Mouse (Mus musculus) myocyte (in vitro differentiated cells): ENCODE measurements around the gene Ppp1r21. TPM values are rescaled to one million over a fixed set of nuclear protein-coding genes. Genes with fewer than 3 reads are reported as not detected.

Source experiments
- H3K27me3 ChIP-seq: one replicate; pipeline ENCODE4 v1.6.1; 2011; ENCODE audit not compliant: control insufficient read depth, insufficient read depth, insufficient read length
- H3K36me3 ChIP-seq: one replicate; pipeline ENCODE4 v1.6.1; 2011; ENCODE audit not compliant: control insufficient read depth, insufficient read depth
- H3K4me2 ChIP-seq: one replicate; pipeline ENCODE4 v1.6.1; 2011; ENCODE audit warnings: low read depth, control low read depth
- H3K4me3 ChIP-seq: one replicate; pipeline ENCODE4 v1.5.1; 2011; ENCODE audit warnings: mild to moderate bottlenecking, control low read depth, moderate library complexity
- H3K79me2 ChIP-seq: one replicate; pipeline ENCODE4 v1.6.1; 2011; ENCODE audit not compliant: control insufficient read depth, insufficient read depth
- H3ac ChIP-seq: one replicate; pipeline ENCODE4 v1.6.1; 2011; ENCODE audit not compliant: control insufficient read depth, insufficient read length
- CEBPB ChIP-seq: IDR thresholded peaks from 2 replicates; pipeline ENCODE4 v1.6.1; 2011; ENCODE audit warnings: mild to moderate bottlenecking, moderate library complexity; ENCODE audit not compliant: poor library complexity, insufficient read depth, severe bottlenecking
- E2F4 ChIP-seq: IDR thresholded peaks from one replicate; pipeline ENCODE4 v1.6.1; 2011; ENCODE audit warnings: mild to moderate bottlenecking, control low read depth, moderate library complexity; ENCODE audit not compliant: insufficient read depth
- MAX ChIP-seq: IDR thresholded peaks from one replicate; pipeline ENCODE4 v1.6.1; 2011; ENCODE audit warnings: low read depth, mild to moderate bottlenecking, control low read depth
- MYOD1 ChIP-seq, 3 experiments: IDR thresholded peaks; one replicate each; pipeline ENCODE4 v1.6.1; 2011; ENCODE audit warnings: control low read depth in 2 of 3, low read depth in 2 of 3, mild to moderate bottlenecking in 2 of 3, moderate library complexity in 1 of 3; ENCODE audit not compliant: insufficient read length in 2 of 3, control insufficient read depth in 1 of 3
- MYOG ChIP-seq, 3 experiments: IDR thresholded peaks; one replicate each; pipeline ENCODE4 v1.6.1; 2011; ENCODE audit warnings: control low read depth in 2 of 3, low read depth in 2 of 3, mild to moderate bottlenecking in 2 of 3; ENCODE audit not compliant: insufficient read length in 2 of 3, control insufficient read depth in 1 of 3, insufficient read depth in 1 of 3
- POLR2A ChIP-seq: IDR thresholded peaks from one replicate; pipeline ENCODE4 v1.6.1; 2011; ENCODE audit warnings: low read depth, mild to moderate bottlenecking, control low read depth, moderate library complexity; ENCODE audit not compliant: insufficient read length
- POLR2AphosphoS2 ChIP-seq: IDR thresholded peaks from one replicate; pipeline ENCODE4 v1.6.1; 2011; ENCODE audit warnings: low read depth, control low read depth; ENCODE audit not compliant: insufficient read length
- REST ChIP-seq: IDR thresholded peaks from one replicate; pipeline ENCODE4 v1.6.1; 2011; ENCODE audit warnings: mild to moderate bottlenecking, control low read depth, moderate library complexity; ENCODE audit not compliant: insufficient read depth, insufficient read length
- SRF ChIP-seq: IDR thresholded peaks from one replicate; pipeline ENCODE4 v1.6.1; 2011; ENCODE audit warnings: low read depth; ENCODE audit not compliant: control insufficient read depth, insufficient read length
- TCF12 ChIP-seq: IDR thresholded peaks from one replicate; pipeline ENCODE4 v1.6.1; 2011; ENCODE audit warnings: mild to moderate bottlenecking, control low read depth; ENCODE audit not compliant: poor library complexity, insufficient read depth, severe bottlenecking
- TCF3 ChIP-seq: IDR thresholded peaks from one replicate; pipeline ENCODE4 v1.6.1; 2011; ENCODE audit warnings: low read depth, control low read depth; ENCODE audit not compliant: insufficient read length
- USF1 ChIP-seq: IDR thresholded peaks from one replicate; pipeline ENCODE4 v1.6.1; 2011; ENCODE audit warnings: low read depth, mild to moderate bottlenecking, control low read depth, moderate library complexity
- polyA plus RNA-seq: library from polyadenylated mRNA; unstranded; fragments of >200 nt; fragmentation: generic; extraction: Trizol; gene quantifications from one replicate; pipeline ENCODE4 v1.2.1, GENCODE M21; 2012; ENCODE audit warnings: missing spikeins

The Ppp1r21 gene
- polyA plus RNA-seq, 1 experiment = 11.5 TPM

DNA sequence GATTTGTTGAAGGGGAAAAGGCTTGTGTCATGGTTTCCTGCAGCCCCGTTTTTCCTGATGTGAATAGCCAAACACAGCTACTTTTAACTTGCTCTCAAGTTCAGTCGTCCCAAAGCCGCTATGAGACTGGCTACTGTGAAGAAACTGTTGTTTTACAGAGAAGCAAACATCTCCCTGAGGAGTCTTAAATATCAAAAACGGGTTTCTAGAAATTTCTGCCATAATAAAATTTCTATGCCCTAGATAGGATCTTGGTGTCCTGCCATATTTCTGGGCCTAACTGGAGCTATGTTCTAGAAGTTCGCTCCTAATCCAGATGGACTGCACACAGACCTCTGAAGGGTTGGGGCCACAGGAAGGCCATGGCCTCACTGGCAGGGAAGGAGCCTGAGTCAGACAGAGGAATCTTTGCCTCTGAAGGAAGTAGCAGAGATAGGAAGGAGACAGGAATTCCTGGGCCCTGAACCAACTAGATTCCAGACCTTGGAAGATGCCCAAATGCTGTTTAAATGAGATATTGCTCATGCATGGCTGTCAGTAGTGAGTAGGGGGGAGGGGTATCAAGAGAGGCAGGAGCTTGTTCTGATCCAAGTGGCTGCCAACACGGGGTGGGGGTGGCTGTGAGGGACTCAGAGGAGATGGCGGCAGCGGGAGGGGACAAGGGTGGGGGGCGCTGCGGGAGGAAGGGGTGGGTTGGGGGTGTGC, 98.9 kb downstream of the Ppp1r21 start:
- Histone ChIP-seq H3K36me3 (no peaks in the 10 kb centered on the region), H3K4me2 (peak overlapping the region; percentile 87), H3K27me3 (no peaks in the 10 kb centered on the region), H3ac (no peak overlapping the region), H3K79me2 (peaks cover 79% of the 10 kb centered on the region), H3K4me3 (peak overlapping the region; percentile 16)
- TF ChIP-seq CEBPB (no peak), USF1 (no peak)

DNA sequence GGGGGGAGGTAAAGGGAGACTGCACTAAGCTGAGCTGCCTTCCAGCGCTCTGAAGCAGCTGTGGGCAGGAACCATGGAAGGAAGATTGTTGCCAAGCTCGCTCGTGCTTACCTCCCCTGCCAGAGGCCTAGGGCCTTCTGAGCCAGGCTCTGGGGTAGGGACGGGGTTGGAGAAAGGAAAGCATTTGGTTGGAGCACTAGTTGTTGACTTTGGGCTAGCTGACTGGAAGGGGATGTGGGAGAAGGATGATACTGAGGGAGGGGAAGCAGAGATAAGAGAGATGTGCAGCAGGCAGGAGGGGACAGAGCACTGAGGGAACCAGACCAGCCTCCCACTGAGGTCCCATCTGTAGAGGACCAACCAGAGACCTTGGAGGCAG, 99.5 kb downstream of the Ppp1r21 start:
- peak overlapping the region; percentile 16 for H3K4me3 ChIP-seq
- peaks cover 80% of the 10 kb centered on the region for H3K79me2 ChIP-seq
- no peaks in the 10 kb centered on the region for H3K27me3 ChIP-seq
- TF ChIP-seq MYOG (IDR thresholded peaks at IDR 0.05; ENCODE audit: control insufficient read depth in 1 of 3, insufficient read depth in 1 of 3, insufficient read length in 2 of 3, low read depth in 2 of 3) (peak in 1 of 3 experiments; percentile 58), E2F4 (no peak), POLR2A (peak; percentile 10)
- no peak overlapping the region for H3ac ChIP-seq
- H3K4me2 ChIP-seq = peak overlapping the region; percentile 87
- no peaks in the 10 kb centered on the region for H3K36me3 ChIP-seq

DNA sequence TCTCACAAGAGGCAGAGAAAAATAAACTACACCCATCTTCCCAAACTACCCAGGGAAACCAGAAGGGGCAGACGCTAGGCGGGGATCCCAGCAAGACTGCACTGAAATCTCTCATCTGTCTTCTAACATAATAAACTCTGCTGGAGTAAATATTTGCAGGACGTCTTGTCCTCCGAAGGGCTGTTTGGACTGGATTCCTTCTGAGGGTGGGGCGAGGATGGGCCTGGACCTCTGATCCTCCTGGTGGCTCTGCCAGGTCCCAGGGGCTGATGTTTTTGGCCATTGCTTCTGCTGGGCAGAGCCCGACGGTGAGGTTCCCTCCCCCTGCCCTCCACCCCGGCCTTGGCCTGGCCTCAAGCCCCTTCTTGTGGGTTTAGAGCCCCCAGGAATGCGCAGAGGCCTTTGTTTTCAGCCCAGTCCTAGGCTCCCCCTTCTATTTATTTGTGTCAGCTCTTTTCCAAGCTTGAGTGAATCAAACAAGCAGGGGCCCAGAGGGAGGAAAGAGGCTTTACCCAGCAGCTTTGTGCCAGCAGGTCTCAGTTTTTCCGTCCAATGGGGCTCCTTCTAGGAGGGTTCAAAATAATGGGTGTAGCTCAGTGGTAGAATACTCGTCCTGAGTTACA, 100.1 kb downstream of the Ppp1r21 start:
- H3ac ChIP-seq = no peak overlapping the region
- H3K79me2 ChIP-seq = peaks cover 81% of the 10 kb centered on the region
- TF ChIP-seq MYOG (IDR thresholded peaks at IDR 0.05; ENCODE audit: control insufficient read depth in 1 of 3, insufficient read depth in 1 of 3, insufficient read length in 2 of 3, low read depth in 2 of 3) (peak in 1 of 3 experiments; percentile 14), MYOD1 (IDR thresholded peaks at IDR 0.05; ENCODE audit: control insufficient read depth in 1 of 3, insufficient read length in 2 of 3, low read depth in 2 of 3) (no peak), POLR2A (no peak), MAX (no peak)
- peak overlapping the region; percentile 16 for H3K4me3 ChIP-seq
- H3K36me3 ChIP-seq = no peaks in the 10 kb centered on the region
- no peaks in the 10 kb centered on the region for H3K27me3 ChIP-seq
- H3K4me2 ChIP-seq = peak overlapping the region; percentile 87

DNA sequence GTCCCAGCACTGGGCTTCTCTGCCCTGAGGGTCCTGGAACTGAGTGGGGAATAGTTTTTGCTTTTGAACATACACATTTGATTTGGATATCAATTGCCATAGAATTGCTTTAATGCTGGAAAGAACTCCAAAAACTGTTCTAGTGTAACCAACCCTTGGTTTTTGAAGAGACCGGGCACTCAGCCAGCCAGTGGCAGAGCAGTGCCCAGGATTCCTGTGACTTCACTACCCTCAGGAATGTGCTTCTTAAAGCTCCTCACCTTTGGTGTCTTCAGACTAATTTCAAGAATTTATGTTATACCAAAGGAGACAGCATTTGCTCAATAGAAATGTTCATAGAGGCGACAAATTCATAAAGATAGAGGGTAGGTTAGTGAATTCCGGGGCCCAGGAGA, 100.6 kb downstream of the Ppp1r21 start:
- Histone ChIP-seq H3K4me3 (peak overlapping the region; percentile 16), H3K27me3 (no peaks in the 10 kb centered on the region), H3K4me2 (peak overlapping the region; percentile 87), H3ac (no peak overlapping the region), H3K36me3 (no peaks in the 10 kb centered on the region), H3K79me2 (peaks cover 83% of the 10 kb centered on the region)
- TF ChIP-seq TCF12 (no peak), SRF (no peak), POLR2AphosphoS2 (no peak), USF1 (no peak), CEBPB (no peak)

DNA sequence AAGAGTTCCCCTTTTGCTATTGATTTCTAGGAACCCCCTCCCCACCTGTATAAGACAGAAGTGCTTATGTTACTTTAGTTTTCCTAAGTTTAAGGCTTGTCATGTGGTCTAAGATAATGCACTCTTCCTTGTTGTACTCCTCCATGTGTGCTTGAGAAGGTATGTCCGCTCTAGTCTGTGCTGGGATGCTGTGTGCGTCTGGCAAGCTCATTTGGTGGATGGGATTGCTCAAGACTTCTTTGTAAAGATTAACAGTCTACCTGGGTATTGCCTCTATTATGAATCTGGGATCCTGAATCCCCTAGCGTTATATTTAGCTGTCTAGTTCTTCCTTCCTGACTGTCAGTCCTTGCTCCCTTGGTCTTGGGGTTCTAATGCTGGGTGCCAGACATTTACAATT, 102.7 kb downstream of the Ppp1r21 start:
- Histone ChIP-seq H3ac (no peak overlapping the region), H3K4me2 (no peak overlapping the region), H3K36me3 (peaks cover 7% of the 10 kb centered on the region), H3K4me3 (no peak overlapping the region), H3K27me3 (no peaks in the 10 kb centered on the region), H3K79me2 (peaks cover 76% of the 10 kb centered on the region)
- TF ChIP-seq SRF (no peak), POLR2A (no peak)

DNA sequence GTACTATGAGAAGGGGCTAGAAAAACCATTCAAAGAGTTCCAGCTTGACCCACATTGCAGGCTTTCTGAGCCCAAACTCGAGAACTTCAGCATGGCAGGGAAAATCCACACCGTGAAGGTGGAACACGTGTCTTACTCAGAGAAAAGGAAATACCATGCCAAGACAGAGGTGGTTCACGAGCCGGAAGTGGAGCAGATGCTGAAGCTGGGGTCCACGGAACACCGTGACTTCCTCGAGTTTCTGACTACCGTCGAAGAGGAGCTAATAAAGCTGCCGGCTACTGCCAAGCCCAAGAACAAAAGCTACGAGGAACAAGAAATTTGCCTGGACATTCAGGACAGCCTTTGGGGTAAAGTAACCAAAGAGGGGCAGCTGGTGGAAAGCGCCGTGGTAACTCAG, 106.2 kb downstream of the Ppp1r21 start:
- TF ChIP-seq TCF12 = no peak
- TF ChIP-seq SRF = no peak
- TF ChIP-seq MYOD1 (IDR thresholded peaks at IDR 0.05; ENCODE audit: control insufficient read depth in 1 of 3, insufficient read length in 2 of 3, low read depth in 2 of 3) = no peak
- no peak for TF ChIP-seq POLR2AphosphoS2
- no peak for TF ChIP-seq MAX
- TF ChIP-seq REST = no peak
- TF ChIP-seq MYOG (IDR thresholded peaks at IDR 0.05; ENCODE audit: control insufficient read depth in 1 of 3, insufficient read depth in 1 of 3, insufficient read length in 2 of 3, low read depth in 2 of 3) = no peak
- TF ChIP-seq TCF3 = no peak
- no peak for TF ChIP-seq USF1
- TF ChIP-seq E2F4 = no peak
- no peak for TF ChIP-seq CEBPB
- no peak for TF ChIP-seq POLR2A
- Histone ChIP-seq H3K79me2 (peaks cover 59% of the 10 kb centered on the region), H3ac (no peak overlapping the region), H3K4me3 (no peak overlapping the region), H3K36me3 (peaks cover 11% of the 10 kb centered on the region), H3K4me2 (no peak overlapping the region), H3K27me3 (no peaks in the 10 kb centered on the region)
